Mouse (Mus musculus): ENCODE data around the gene Rad23b.

DNA sequence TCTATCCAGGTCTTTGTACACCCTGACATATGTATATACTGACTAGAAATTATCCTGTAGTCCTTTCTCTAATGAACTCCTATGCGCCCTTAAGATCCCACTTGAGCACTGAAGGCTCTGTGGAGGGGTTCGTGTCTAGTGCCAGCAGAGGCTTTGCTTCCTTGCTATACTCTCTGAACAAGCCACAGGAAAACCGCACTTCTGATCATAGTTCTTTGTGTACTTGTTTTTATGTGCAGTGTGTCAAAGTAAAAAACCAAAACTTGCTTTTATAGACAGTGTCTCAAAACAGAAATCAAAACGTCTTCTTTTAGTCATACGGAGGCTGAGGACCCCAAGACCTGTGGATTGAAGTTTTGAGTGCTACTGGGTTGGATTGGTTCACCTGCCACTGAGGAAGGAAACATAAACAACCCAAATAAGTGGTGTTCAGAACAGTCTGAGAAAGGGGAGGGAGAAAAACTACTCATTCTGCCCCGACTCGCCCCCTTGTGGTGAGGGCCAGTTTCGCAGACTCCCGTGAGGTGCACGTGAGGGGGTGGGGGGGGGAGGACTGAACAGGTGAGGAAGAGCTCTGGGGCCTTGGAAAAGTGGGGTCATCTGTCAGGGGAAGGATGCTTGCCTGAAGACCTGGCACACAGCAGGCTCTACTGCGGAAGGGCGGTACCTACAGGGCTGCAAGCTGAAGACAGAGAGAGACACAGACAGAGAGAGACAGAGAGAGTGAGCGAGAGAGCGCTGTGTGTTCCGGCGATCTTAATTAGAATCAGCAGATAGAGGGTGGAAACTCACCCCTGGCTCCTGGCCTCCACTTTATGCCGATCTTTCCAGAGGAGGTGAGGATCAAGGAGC is 48.3 kb downstream of the Rad23b start:
- TF ChIP-seq CTCF (IDR thresholded peaks at IDR 0.05; ENCODE audit: insufficient read depth, low read length) (peak; percentile 46), POLR2A (IDR thresholded peaks at IDR 0.05; ENCODE audit: borderline replicate concordance, extremely low read depth, low read depth, low read length) (no peak)

All from lung, adult 2 months (tissue).